Mouse (Mus musculus): Measurements from ENCODE around the gene C1qtnf2.

The C1qtnf2 gene

DNA sequence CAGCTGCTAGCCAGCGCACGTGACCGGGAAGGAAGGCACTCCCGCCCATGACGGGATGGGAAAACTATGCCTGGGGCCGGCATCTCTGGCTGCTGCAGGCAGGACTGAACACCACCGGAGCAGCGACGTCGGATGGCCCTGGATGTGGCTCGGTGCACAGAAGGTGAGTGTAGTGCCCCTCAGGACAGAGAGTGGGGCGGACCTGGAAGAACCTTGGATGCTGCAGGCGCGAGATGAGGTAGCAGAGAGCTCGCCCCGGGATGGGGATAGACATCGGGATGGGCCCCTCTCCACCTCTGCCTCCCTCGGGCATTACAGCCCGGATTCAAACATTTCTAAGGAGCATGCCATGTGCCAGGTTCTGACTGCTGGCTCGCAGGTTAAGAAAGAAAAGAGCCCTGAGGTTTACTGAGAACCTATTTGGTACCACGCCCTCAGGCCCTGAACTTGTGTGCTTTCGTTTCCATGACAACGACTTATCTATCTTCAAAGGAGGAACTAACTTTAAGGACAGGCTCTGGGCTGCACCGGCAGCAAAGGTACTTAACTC, at the start of gene C1qtnf2:
TSS of gene C1qtnf2 (plus strand) at position 52 of the 550 bp plus-strand sequence.
- DNase-seq = peak; percentile 67

- no peak for DNase-seq
These were observed 49.7 kb upstream of the C1qtnf2 start for GRCm38 (mm10) chr11:43424386-43424785.

DNA sequence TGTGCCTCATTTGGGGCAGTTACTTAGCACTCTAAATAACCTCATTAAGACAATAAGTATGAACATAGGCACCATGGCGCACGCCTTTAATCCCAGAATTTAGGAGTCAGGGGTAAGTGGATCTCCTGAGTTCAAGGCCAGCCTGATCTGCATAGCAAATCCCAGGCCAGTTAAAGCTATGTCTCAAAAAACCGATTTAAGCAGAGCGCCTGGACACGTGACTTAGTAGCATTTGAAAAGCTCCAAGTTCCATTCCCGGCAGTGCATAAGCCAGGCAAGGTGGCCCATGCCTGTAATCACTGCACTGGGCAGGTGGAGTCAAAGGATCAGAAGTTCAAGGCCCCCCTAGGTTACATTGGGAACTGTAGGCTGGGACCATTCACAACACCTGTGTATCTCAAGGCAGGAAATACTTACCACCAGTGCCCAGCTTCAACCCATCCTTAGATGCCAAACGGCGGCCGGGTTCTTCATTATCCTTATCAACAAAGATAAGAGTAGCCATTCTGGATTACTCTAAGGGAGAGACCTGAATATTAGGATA, 48.8 kb upstream of the C1qtnf2 start:
- DNase-seq = no peak

DNA sequence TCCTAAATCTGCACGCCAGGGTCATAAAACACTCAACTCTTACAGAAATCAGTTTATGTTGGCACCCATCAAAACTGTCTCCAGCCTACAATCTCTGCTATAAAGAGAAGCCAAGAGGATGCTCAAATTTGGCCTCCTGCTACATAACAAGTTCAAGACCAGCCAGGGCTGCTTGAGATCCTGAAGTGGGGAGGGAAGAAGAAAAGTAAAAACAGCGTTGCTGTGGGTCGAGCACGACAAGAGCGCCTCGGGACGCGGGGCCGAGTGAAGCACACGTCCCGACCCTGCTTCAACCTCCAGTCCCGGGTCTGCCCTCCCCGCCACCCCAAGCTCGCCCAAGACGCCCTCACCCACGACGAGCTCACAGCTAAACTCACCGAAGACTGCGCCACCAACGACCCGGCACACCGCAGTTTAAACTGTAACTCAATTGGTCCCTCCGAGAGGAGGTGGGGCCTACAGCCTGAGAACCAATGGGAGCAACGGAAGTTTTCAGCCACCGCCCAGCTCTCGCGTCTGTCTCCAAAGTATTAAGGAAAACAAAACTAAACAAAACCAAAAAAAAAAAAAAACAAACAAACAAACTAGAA, 48.2 kb upstream of the C1qtnf2 start, which contains the start of gene Pttg1:
TSS of gene Pttg1 (minus strand) at position 428 of the 590 bp plus-strand sequence.
- peak; percentile 91 for DNase-seq

DNA sequence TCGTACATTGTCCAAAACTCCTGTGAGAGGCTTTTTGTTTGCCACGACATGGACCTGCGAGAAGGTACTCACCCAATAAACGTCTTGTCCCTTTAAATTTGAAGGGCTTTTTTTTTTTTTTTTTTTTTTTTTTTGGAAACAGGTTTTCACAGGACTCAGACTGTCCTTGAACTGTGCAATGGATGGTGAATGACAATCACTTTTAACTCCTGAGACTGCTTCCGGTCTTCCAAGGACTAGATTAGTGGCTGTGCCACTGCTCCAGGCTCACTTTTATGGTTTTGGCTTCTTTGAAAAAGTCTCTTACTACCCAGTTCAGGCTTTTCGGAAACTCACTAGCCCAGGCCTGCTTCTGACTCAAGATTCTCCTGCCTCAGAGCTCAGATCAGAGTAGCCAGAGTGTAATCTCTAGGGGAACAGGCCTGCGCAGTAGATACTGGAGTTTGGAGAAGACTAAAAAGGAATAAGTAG, 47.6 kb upstream of the C1qtnf2 start:
- DNase-seq = no peak

GRCm38 (mm10) chr11:43433254-43434023, 40.6 kb upstream of the C1qtnf2 start, which contains the start of gene Slu7:
Slu7 (plus strand) TSS chr11:43433744.
- peak; percentile 88 for DNase-seq

- no peak for DNase-seq
These were observed 40.1 kb upstream of the C1qtnf2 start for GRCm38 (mm10) chr11:43434024-43434407.

DNA sequence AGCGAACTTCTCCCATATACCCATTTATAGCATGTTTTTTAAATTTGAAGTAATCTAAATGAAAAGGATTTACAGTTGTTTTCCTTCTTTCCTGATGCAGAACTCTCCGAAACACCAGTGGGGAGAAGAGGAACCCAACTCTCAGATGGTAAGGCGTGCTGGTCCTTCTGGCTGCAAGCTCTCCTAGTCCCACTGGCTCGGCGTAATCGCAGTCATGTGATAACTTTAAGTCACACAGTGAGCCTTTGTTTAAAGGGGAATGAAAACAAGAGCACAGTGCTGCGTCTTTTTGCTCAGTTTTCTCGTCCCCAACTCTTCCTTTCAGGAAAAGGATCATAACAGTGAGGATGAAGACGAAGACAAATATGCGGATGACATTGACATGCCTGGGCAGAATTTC, 33.0 kb upstream of the C1qtnf2 start:
- no peak for DNase-seq

GRCm38 (mm10) chr11:43443183-43443582, 30.9 kb upstream of the C1qtnf2 start:
- no peak for DNase-seq

GRCm38 (mm10) chr11:43449916-43450315, 24.2 kb upstream of the C1qtnf2 start:
- DNase-seq = no peak

DNA sequence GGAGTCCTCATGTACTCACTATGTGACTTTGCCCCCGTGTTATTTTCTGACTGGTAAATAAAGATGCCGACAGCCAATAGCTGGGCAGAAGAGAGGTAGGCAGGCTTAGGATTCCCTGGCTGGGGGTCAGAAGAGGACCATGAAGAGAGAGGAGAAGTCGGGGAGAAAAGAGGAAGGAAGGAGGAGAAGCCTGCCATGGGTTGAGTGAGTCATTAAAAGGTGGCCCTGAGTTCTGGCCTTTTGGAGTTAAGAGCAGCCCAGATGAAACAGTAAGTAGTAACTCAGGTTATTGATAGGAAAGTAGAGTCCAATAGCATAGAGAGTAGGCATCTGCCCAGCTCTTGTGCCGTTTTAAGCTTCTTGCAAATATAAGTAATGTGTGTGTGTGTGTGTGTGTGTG, 22.8 kb upstream of the C1qtnf2 start:
- no peak for DNase-seq

- DNase-seq = peak; percentile 10
These were observed 21.8 kb upstream of the C1qtnf2 start for GRCm38 (mm10) chr11:43452266-43452665.

DNA sequence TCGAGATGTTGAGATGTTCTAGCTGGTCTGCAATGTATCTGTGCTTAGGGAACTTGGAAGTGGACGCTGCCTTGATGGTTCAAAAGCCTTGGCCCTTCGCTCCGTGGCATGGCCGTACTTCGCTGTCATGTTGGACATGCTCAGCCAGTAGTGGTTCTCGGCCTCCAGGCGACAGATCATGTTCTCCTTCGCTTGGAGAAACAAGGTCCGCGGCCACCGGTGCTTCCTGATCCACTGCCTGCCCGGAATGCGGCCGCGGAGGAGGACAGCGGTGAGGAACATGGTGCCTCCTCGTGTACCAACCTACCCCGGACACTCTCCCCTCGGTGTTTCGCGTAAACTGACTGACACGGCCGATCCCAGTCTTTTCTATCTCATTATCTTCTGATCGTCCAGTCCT, 10.9 kb upstream of the C1qtnf2 start:
- DNase-seq = no peak

GRCm38 (mm10) chr11:43470118-43470517, 4.0 kb upstream of the C1qtnf2 start:
- DNase-seq = no peak

- no peak for DNase-seq
These were observed 2.9 kb upstream of the C1qtnf2 start for GRCm38 (mm10) chr11:43470881-43471820.

GRCm38 (mm10) chr11:43473115-43473514, 961 bp upstream of the C1qtnf2 start:
- no peak for DNase-seq

DNA sequence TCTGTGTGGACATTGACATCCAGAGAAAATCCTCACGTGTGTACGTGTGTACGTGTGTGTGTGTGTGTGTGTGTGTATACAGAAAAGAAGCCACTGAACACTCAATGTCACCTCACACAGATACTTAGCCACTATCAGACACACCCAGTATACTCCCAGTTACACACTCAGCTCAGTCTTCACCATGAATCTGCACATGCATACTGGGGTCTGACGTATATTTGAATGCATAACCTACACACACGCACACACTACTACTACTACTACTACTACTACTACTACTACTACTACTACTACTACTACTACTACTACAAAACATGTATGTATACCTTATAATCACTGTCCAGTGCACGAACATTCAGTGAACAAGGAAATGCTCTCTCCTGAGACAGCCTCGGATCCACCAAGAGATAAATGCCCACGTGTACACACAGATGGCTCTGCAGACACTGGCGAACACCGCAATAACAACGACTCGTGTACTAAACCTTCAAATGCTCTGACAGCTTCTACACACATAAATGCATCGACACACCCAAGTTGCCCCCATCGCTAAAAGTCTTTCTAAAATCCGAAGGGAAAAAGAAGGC, 346 bp upstream of the C1qtnf2 start:
- no peak for DNase-seq

DNA sequence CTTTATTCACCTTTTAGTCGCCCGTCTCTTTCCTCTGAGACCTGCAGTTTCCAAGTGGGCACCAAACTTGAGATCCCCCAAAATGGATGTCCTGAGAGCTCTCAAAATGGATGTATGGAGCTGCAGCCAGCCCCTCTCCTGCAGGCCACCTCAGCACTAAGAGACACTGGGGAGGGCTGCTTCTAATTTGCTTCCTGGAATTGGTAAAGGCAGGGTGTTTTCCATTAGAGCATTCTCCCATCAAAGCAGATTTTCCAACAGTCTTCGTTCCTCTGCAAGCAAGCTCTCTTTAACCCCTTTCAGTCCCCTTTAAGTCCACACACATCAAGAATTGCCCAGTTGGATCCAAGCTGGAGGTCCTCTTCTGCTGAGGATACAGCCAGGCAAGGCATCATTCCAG, 5.3 kb downstream of the C1qtnf2 start:
- DNase-seq = no peak

- no peak for DNase-seq
These were observed 6.5 kb downstream of the C1qtnf2 start for GRCm38 (mm10) chr11:43480561-43480960.

DNA sequence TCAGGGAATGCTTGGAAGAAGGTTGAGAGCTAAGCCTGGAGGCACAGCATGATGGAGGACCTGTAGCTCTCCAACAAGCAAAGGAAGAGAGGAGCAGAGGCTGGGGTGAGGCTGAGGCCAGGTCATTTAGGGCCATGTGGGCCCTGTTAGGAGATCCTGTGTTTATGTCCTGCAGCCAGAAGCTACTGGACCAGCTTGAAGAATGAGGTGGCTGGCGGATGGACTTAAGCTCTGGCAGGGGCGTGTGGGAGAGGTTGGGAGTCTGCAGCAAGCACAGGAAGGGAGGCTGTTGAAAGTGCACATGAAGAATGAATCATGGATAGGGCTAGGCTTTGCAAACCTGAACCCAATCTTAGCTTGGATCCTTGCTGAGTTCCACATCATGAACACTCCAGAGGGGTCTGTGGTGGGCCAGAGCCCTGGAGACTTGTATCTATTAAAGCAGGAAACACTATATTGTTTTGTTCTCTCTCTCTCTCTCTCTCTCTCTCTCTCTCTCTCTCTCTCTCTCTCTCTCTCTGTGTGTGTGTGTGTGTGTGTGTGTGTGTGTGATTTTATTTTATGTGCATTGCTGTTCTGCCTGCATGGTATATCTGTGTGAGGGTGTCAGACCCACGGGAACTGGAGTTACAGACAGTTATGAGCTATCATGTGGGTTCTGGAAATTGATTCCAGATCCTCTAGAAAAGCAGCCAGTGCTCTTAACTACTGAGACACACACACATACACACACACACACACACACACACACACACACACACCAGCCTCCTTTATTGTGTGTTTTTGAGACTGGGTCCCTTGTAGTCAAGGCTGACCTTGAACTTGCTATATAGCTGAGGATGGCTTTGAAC, 7.8 kb downstream of the C1qtnf2 start:
- no peak for DNase-seq

- DNase-seq = peak; percentile 38
These were observed 9.2 kb downstream of the C1qtnf2 start for GRCm38 (mm10) chr11:43483122-43483792.
